ENCODE assay signal across 22 mouse cellular contexts in the genomic region with DNA sequence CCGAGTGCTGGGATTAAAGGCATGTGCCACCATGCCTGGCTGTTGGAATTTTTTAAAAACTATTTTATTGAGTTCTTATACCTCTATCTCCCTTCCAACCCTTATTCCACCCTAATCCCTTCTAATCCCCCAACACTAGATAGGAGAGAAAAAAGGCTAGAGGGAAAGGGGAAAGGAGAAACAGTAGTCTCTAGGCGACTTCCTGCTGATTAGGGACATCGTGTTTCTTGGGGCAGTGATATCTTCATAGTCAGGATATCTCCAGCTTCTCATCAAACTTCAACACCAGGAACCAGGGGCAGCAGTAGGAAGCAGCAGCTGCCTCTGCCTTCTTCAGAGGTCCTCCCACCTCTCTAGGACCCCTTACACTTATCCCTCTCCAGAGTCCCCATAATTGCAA. TPM values are rescaled to one million over a fixed set of nuclear protein-coding genes. Genes with fewer than 3 reads are reported as not detected.
"Had no signal": no experiment of that assay in that cellular context is flagged by ENCODE, and none has a peak within 500 bp of the region (broad histone marks: within the 10 kb centered on the region; RNA-seq: fewer than 3 reads in every experiment).

No protein-coding gene starts in this region.

- DNase-seq: liver, embryonic 13.5 days; liver, postnatal 0 days; lung, adult 2 months; lung, postnatal 14 days; lung, postnatal 36 days; midbrain, embryonic 14.5 days; retina, postnatal 1 day; right cerebral cortex, adult 18-20 months; right cerebral cortex, postnatal 25 days; right cerebral cortex, postnatal 4 days; spleen, adult 18-20 months; thymus, adult 18-20 months; thymus, postnatal 14 days; thymus, postnatal 36 days had no signal

- H3K4me1 ChIP-seq: neural tube, embryonic 12.5 days had no signal

- H3K27me3 ChIP-seq: lung, embryonic 15.5 days; midbrain, embryonic 12.5 days; neural tube, embryonic 12.5 days had no signal

- H3K4me3 ChIP-seq: neural tube, embryonic 12.5 days had no signal

- H3K27ac ChIP-seq: liver, embryonic 13.5 days; lung, embryonic 15.5 days; macrophage; midbrain, embryonic 12.5 days; neural tube, embryonic 12.5 days had no signal

- ATAC-seq: liver, postnatal 0 days; lung, postnatal 0 days had no signal

- H3K9ac ChIP-seq: lung, embryonic 15.5 days; neural tube, embryonic 12.5 days had no signal

- H3K9me3 ChIP-seq: liver, embryonic 13.5 days; liver, embryonic 15.5 days; lung, embryonic 15.5 days; midbrain, embryonic 12.5 days; neural tube, embryonic 12.5 days had no signal

RNA-seq across cellular contexts. Expression of a gene that starts 6.2 kb away (rescaled TPM):
- total RNA-seq: monocyte, adult 5-6 weeks had no signal
- polyA plus RNA-seq: lung, adult 2 months; macrophage; small intestine, adult 2 months had no signal
